Mouse (Mus musculus) yolk sac, embryonic 10.5 days (tissue): ENCODE results near the gene Lalba.
A peak's percentile ranks its signal among the peaks of the same experiment; 100 is the strongest.
"Not testable (repeated sequence)": the region's sequence is repeated elsewhere in the genome, so short reads cannot be mapped to it uniquely, and the experiment has no call there.

ENCODE experiments used
- DNase-seq: peaks from one replicate; pipeline ENCODE4 v3.0.0-alpha.2; 2017; ENCODE audit warnings: low spot score

Lalba gene

GRCm38 (mm10) chr15:98482701-98483100 is at the start of gene Lalba:
Gene Lalba, minus strand, starts transcription at chr15:98482721.
- DNase-seq = no peak

- DNase-seq = no peak
Observed at GRCm38 (mm10) chr15:98532281-98532680, 49.8 kb upstream of the Lalba start.

GRCm38 (mm10) chr15:98528066-98528563 is 45.6 kb upstream of the Lalba start:
- DNase-seq = no peak

- DNase-seq = no peak
Observed at GRCm38 (mm10) chr15:98527056-98527771, 44.7 kb upstream of the Lalba start.

- no peak for DNase-seq
Observed at GRCm38 (mm10) chr15:98526057-98526456, 43.5 kb upstream of the Lalba start.

- DNase-seq = no peak
Observed at GRCm38 (mm10) chr15:98521245-98521644, 38.7 kb upstream of the Lalba start.

GRCm38 (mm10) chr15:98517380-98518355 is 35.1 kb upstream of the Lalba start:
- DNase-seq = peak; percentile 29

- not testable (repeated sequence) for DNase-seq
Observed at GRCm38 (mm10) chr15:98514845-98515244, 32.3 kb upstream of the Lalba start.

GRCm38 (mm10) chr15:98514146-98514545 is 31.6 kb upstream of the Lalba start:
- no peak for DNase-seq

- DNase-seq = not testable (repeated sequence)
Observed at GRCm38 (mm10) chr15:98513676-98514075, 31.2 kb upstream of the Lalba start.

GRCm38 (mm10) chr15:98512799-98513321 is 30.3 kb upstream of the Lalba start:
- no peak for DNase-seq

GRCm38 (mm10) chr15:98512232-98512631 is 29.7 kb upstream of the Lalba start:
- no peak for DNase-seq

- DNase-seq = no peak
Observed at GRCm38 (mm10) chr15:98511386-98511928, 28.9 kb upstream of the Lalba start.

GRCm38 (mm10) chr15:98510438-98511385 is 28.2 kb upstream of the Lalba start:
- DNase-seq = peak; percentile 46

GRCm38 (mm10) chr15:98509387-98509786 is 26.9 kb upstream of the Lalba start:
- DNase-seq = no peak

- DNase-seq = no peak
Observed at GRCm38 (mm10) chr15:98507321-98507720, 24.8 kb upstream of the Lalba start.

- no peak for DNase-seq
Observed at GRCm38 (mm10) chr15:98506253-98506957, 23.9 kb upstream of the Lalba start.

- peak; percentile 40 for DNase-seq
Observed at GRCm38 (mm10) chr15:98504514-98504913, 22.0 kb upstream of the Lalba start.

GRCm38 (mm10) chr15:98503317-98503716 is 20.8 kb upstream of the Lalba start:
- no peak for DNase-seq

GRCm38 (mm10) chr15:98497631-98498030 is 15.1 kb upstream of the Lalba start:
- no peak for DNase-seq
